Mouse (Mus musculus) hindbrain, embryonic 11.5 days (tissue): Measurements from ENCODE around the gene Mlst8. TPM values are rescaled to one million over a fixed set of nuclear protein-coding genes. Genes with fewer than 3 reads are reported as not detected.

Experiments
- ATAC-seq: fragments of 200-750 bp; cut with Nextera tagmentation; 2 replicates; pipeline ENCODE4 v1.8.0; 2017; ENCODE audit warnings: mild to moderate bottlenecking, moderate TSS enrichment, moderate library complexity; ENCODE audit not compliant: low FRiP score
- DNase-seq: peaks from one replicate; pipeline ENCODE4 v3.0.0-alpha.2; 2015; ENCODE audit warnings: low spot score
- H3K27ac ChIP-seq: fragments of 300-500 bp; sonication (generic); 2 replicates; pipeline ENCODE4 v1.5.1; 2014; ENCODE audit warnings: mild to moderate bottlenecking, low read depth, low read length
- H3K27me3 ChIP-seq: fragments of 300-500 bp; sonication (generic); 2 replicates; pipeline ENCODE4 v1.6.1; 2014; ENCODE audit warnings: mild to moderate bottlenecking, low read length, moderate library complexity, mixed read lengths; ENCODE audit not compliant: control insufficient read depth, insufficient read depth
- H3K36me3 ChIP-seq: fragments of 300-500 bp; sonication (generic); 2 replicates; pipeline ENCODE4 v1.6.1; 2014; ENCODE audit warnings: mild to moderate bottlenecking, low read length, moderate library complexity, mixed read lengths; ENCODE audit not compliant: control insufficient read depth, insufficient read depth
- H3K4me1 ChIP-seq: fragments of 300-500 bp; sonication (generic); replicated peaks from 2 replicates; pipeline ENCODE4 v1.6.1; 2014; ENCODE audit warnings: low read length, mixed read lengths; ENCODE audit not compliant: control insufficient read depth, insufficient read depth
- H3K4me2 ChIP-seq: fragments of 300-500 bp; sonication (generic); replicated peaks from 2 replicates; pipeline ENCODE4 v1.6.1; 2014; ENCODE audit warnings: mild to moderate bottlenecking, low read depth, low read length
- H3K4me3 ChIP-seq: fragments of 300-500 bp; sonication (generic); 2 replicates; pipeline ENCODE4 v1.5.1; 2014; ENCODE audit warnings: low read depth, low read length
- H3K9ac ChIP-seq: fragments of 300-500 bp; sonication (generic); 2 replicates; pipeline ENCODE4 v1.6.1; 2014; ENCODE audit warnings: low read depth, low read length
- H3K9me3 ChIP-seq: fragments of 300-500 bp; sonication (generic); 2 replicates; pipeline ENCODE4 v1.6.1; 2016; ENCODE audit warnings: low read length; ENCODE audit not compliant: control insufficient read depth
- WGBS: fragments of 180-500 bp; shearing (Covaris S2); extraction: QIAGEN DNeasy Blood & Tissue Kit; methylation state at CpG from one replicate; pipeline ENCODE4 v1.1.7; 2014; 5-methylcytosine and 5-hydroxymethylcytosine counted together
- polyA plus RNA-seq: library from polyadenylated mRNA; unstranded; fragments of >200 nt; fragmentation: Nextera tagmentation; extraction: Ambion mirVana; gene quantifications from 2 replicates; pipeline ENCODE4 v1.2.1, GENCODE M21; 2014

Gene Mlst8
- polyA plus RNA-seq, 1 experiment from 2014 or later: 37.7 TPM

DNA sequence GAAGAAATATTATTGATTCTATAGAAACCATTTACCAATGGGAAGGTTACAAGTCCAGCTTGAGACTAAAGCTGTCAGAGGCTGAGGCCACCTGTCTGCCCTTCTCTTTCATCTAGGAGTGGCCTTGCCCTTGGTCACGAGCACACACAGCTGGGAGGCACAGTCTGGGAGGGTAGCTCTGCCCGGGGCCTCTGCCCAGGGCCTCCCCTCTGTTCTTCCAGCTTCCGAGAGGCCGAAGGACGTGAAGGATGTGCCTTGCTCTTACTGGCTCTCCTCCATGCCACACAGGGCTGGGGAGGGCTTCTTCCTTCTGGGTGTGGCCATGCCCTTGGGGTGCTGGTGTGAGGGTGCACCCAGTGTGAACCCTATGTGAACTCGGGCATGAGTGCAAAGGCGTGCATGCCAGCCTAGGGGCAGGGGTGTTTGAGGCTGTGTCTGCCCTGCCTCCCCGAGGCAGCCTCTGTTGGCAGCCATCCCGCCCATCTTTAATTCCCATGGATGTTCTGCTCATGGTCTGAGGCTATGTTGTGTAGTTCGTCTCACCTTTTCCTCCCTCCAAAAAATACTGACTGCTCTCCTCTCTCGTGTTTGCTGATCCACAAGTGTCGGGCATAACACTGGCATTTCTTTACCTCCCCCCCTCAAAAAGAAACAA is 29.1 kb upstream of the Mlst8 start:
- no peak overlapping the region for H3K4me3 ChIP-seq
- H3K9ac ChIP-seq: no peak overlapping the region
- H3K27me3 ChIP-seq: no peaks in the 10 kb centered on the region
- DNase-seq (no peak), ATAC-seq (no peak)
- no peaks in the 10 kb centered on the region for H3K9me3 ChIP-seq
- no peak overlapping the region for H3K4me2 ChIP-seq
- 79% methylated on average over 12 of the region's 12 CpGs for WGBS
- H3K36me3 ChIP-seq: peaks cover 14% of the 10 kb centered on the region; the same call in 1 of the 2 replicates
- no peak overlapping the region for H3K27ac ChIP-seq
- no peaks in the 10 kb centered on the region for H3K4me1 ChIP-seq

DNA sequence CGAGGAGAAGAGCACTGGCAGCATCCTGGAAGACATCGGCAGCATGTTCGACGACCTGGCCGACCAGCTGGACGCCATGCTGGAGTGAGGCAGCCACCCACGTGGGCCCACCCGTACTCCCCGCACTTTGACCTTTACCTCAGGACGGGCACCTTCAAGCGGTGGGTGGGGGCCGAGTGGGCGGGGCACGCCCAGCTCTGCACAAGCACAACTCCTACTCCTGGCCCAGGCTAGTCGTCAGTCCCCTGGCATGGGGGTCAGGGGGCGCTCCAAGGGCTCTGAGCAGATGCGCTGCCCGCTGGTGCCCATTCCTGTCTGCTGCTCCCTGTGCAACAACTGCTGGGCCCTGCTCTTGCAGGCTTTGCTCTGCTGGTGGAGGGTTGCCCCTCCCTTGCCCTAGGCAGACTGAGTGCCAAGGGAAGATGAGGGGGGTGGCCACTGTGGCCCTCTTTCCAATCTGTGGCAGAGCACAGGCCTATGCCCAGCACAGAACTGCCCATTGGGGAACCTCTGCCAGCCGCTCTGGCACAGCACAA is 28.3 kb upstream of the Mlst8 start:
- no peaks in the 10 kb centered on the region for H3K4me1 ChIP-seq
- DNase-seq (no peak), ATAC-seq (peak; percentile 17; the same call in 1 of the 2 replicates)
- 53% methylated on average over 19 of the region's 19 CpGs for WGBS
- no peak overlapping the region for H3K9ac ChIP-seq
- H3K4me3 ChIP-seq: no peak overlapping the region
- H3K9me3 ChIP-seq: no peaks in the 10 kb centered on the region
- H3K36me3 ChIP-seq: peaks cover 14% of the 10 kb centered on the region; the same call in 1 of the 2 replicates
- H3K27me3 ChIP-seq: no peaks in the 10 kb centered on the region
- no peak overlapping the region for H3K4me2 ChIP-seq
- H3K27ac ChIP-seq: no peak overlapping the region

DNA sequence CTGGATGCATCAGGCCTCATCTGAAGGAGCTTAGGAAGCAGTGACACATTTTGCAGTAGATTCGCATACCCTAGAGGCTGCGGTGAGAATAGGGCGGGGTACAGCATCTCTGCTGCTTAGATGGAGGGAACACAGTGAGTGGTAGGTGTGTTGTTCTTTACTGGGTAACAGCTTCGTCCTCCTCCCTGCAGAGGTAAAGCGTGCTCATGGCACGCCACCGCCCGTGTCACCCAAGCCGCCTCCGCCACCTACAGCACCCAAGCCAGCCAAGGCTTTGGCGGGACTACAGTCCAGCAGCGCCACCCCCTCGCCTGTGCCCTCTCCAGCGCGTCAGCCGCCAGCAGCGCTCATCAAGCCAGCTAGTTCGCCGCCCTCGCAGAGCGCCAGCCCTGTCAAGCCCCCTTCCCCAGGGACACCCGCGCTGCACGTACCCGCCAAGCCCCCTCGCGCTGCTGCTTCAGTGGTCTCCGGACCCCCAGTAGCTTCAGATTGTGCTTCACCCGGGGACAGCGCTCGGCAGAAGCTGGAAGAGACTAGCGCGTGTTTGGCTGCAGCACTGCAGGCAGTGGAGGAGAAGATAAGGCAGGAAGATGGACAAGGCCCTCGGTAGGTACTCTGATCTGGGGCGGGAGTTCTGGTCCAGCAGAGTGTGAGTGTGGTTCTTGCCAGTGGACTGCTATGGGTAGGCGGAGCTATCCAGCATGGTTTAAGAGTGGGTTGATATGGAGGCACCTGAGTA is 27.6 kb upstream of the Mlst8 start:
- Histone ChIP-seq H3K9ac (no peak overlapping the region), H3K4me3 (no peak overlapping the region)
- WGBS: 25% methylated on average over 36 of the region's 36 CpGs

GRCm38 (mm10) chr17:24505286-24505955 is 26.5 kb upstream of the Mlst8 start:
- H3K4me1 ChIP-seq: no peaks in the 10 kb centered on the region
- H3K4me3 ChIP-seq: no peak overlapping the region
- no peak overlapping the region for H3K27ac ChIP-seq
- no peaks in the 10 kb centered on the region for H3K9me3 ChIP-seq
- no peaks in the 10 kb centered on the region for H3K27me3 ChIP-seq
- peaks cover 7% of the 10 kb centered on the region; the same call in 1 of the 2 replicates for H3K36me3 ChIP-seq
- WGBS: 92% methylated on average over 29 of the region's 30 CpGs
- ATAC-seq (no peak), DNase-seq (no peak)
- no peak overlapping the region for H3K4me2 ChIP-seq
- H3K9ac ChIP-seq: no peak overlapping the region

More for the DNA sequence above, 27.6 kb upstream of the Mlst8 start:
- ATAC-seq (peak; percentile 34), DNase-seq (peak; percentile 36)
- Histone ChIP-seq H3K9me3 (no peaks in the 10 kb centered on the region), H3K4me1 (no peaks in the 10 kb centered on the region), H3K36me3 (peaks cover 13% of the 10 kb centered on the region; the same call in 1 of the 2 replicates), H3K4me2 (0 out of 2 replicates have a peak overlapping the region, but pooled peaks have one; percentile 11), H3K27me3 (no peaks in the 10 kb centered on the region), H3K27ac (no peak overlapping the region)

DNA sequence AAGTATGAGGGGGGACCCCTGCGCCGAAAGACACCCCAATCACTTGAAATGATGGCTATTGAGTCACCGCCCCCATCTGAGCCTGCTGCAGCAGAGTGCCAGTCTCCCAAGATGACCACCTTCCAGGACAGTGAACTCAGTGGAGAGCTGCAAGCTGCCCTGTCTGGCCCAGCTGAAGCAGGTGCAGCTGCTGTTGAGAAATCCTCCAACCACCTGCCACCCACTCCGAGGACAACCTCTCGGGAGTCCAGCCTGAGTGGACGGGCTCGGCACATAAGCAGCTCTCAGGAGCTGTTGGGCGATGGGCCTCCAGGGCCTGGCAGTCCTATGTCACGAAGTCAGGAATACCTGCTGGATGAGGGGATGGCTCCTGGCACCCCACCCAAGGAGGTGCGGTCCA is 25.2 kb upstream of the Mlst8 start:
- 90% methylated on average over 10 of the region's 10 CpGs for WGBS
- Histone ChIP-seq H3K4me3 (no peak overlapping the region), H3K4me1 (no peaks in the 10 kb centered on the region), H3K27ac (no peak overlapping the region), H3K9ac (no peak overlapping the region), H3K36me3 (peaks cover 7% of the 10 kb centered on the region; the same call in 1 of the 2 replicates), H3K27me3 (no peaks in the 10 kb centered on the region), H3K9me3 (no peaks in the 10 kb centered on the region), H3K4me2 (no peak overlapping the region)
- ATAC-seq: no peak
- DNase-seq: no peak

- Histone ChIP-seq H3K9me3 (no peaks in the 10 kb centered on the region), H3K36me3 (no peaks in the 10 kb centered on the region), H3K4me1 (no peaks in the 10 kb centered on the region), H3K9ac (no peak overlapping the region), H3K27ac (no peak overlapping the region), H3K27me3 (no peaks in the 10 kb centered on the region), H3K4me3 (no peak overlapping the region), H3K4me2 (no peak overlapping the region)
- ATAC-seq (no peak), DNase-seq (no peak)
- 49% methylated on average over 11 of the region's 11 CpGs for WGBS
These were observed 23.3 kb upstream of the Mlst8 start for GRCm38 (mm10) chr17:24502208-24502607.

- Histone ChIP-seq H3K4me2 (no peak overlapping the region), H3K27me3 (no peaks in the 10 kb centered on the region), H3K9ac (no peak overlapping the region), H3K27ac (no peak overlapping the region), H3K9me3 (no peaks in the 10 kb centered on the region), H3K4me3 (no peak overlapping the region), H3K36me3 (no peaks in the 10 kb centered on the region), H3K4me1 (no peaks in the 10 kb centered on the region)
- no peak for DNase-seq
- no peak for ATAC-seq
- 93% methylated on average over 1 of the region's 1 CpGs for WGBS
These were observed 17.1 kb upstream of the Mlst8 start for GRCm38 (mm10) chr17:24496026-24496425.

GRCm38 (mm10) chr17:24495443-24495842 is 16.6 kb upstream of the Mlst8 start:
- Histone ChIP-seq H3K36me3 (no peaks in the 10 kb centered on the region), H3K9ac (no peak overlapping the region), H3K4me2 (no peak overlapping the region), H3K9me3 (no peaks in the 10 kb centered on the region), H3K4me1 (no peaks in the 10 kb centered on the region), H3K27me3 (no peaks in the 10 kb centered on the region), H3K4me3 (no peak overlapping the region), H3K27ac (no peak overlapping the region)
- WGBS: 82% methylated on average over 3 of the region's 3 CpGs
- DNase-seq (no peak), ATAC-seq (no peak)
